Mouse (Mus musculus) lung, embryonic 15.5 days (tissue): ENCODE measurements at regions not wholly inside any gene's neighbourhood (a gene's known extent, or its start where the extent isn't known, plus 50 kb on each side); places are given as distances from the start of the nearest gene placed in this dataset.

Source experiments
- ATAC-seq: fragments of 200-750 bp; cut with Nextera tagmentation; 2 replicates; pipeline ENCODE4 v1.8.0; 2017; ENCODE audit warnings: moderate number of reproducible peaks, borderline replicate concordance; ENCODE audit not compliant: low FRiP score, low TSS enrichment; ENCODE audit errors: extremely low read depth
- H3K27ac ChIP-seq: fragments of 300-500 bp; sonication (generic); 2 replicates; pipeline ENCODE4 v1.5.1; 2015; ENCODE audit warnings: moderate library complexity, mild to moderate bottlenecking, inconsistent platforms
- H3K27me3 ChIP-seq: fragments of 300-500 bp; sonication (generic); 2 replicates; pipeline ENCODE4 v1.6.1; 2015; ENCODE audit warnings: inconsistent platforms
- H3K36me3 ChIP-seq: fragments of 300-500 bp; sonication (generic); 2 replicates; pipeline ENCODE4 v1.6.1; 2015; ENCODE audit warnings: inconsistent platforms
- H3K4me1 ChIP-seq: fragments of 300-500 bp; sonication (generic); 2 replicates; pipeline ENCODE4 v1.6.1; 2015; ENCODE audit warnings: inconsistent platforms
- H3K4me2 ChIP-seq: fragments of 300-500 bp; sonication (generic); 2 replicates; pipeline ENCODE4 v1.6.1; 2015; ENCODE audit warnings: inconsistent platforms, mild to moderate bottlenecking, moderate library complexity
- H3K4me3 ChIP-seq: fragments of 300-500 bp; sonication (generic); 2 replicates; pipeline ENCODE4 v1.5.1; 2015; ENCODE audit warnings: mild to moderate bottlenecking, inconsistent platforms
- H3K9ac ChIP-seq: fragments of 300-500 bp; sonication (generic); 2 replicates; pipeline ENCODE4 v1.6.1; 2015; ENCODE audit warnings: inconsistent platforms
- H3K9me3 ChIP-seq: fragments of 300-500 bp; sonication (generic); 2 replicates; pipeline ENCODE4 v1.6.1; 2016; ENCODE audit warnings: inconsistent platforms
- WGBS: fragments of 180-500 bp; shearing (Covaris S2); methylation state at CpG from one replicate; pipeline ENCODE4 v1.1.7; 2015; 5-methylcytosine and 5-hydroxymethylcytosine counted together

DNA sequence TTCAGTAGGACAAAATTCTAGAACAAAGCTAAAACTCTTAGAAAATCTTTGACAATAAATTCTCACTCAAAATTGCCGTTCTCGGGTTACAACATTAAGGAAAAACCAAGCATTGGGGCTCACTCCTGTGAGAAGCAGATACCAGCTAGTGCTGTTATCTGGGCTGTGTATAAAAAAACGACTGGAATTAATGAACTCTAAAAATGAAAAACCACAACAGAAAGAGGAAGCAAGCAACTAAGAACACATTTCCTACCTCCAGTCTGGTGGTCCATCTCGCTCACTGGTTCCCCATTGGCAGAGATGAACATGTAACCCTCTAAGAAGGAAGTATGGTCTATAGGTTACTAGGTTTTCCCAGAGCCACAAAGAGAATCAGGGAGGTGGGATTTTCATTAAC, 824.9 kb upstream of the 2610301B20Rik start:
- Histone ChIP-seq H3K9ac (no peak overlapping the region), H3K36me3 (no peaks in the 10 kb centered on the region), H3K4me3 (no peak overlapping the region), H3K4me2 (no peak overlapping the region), H3K27me3 (no peaks in the 10 kb centered on the region), H3K4me1 (no peaks in the 10 kb centered on the region), H3K9me3 (no peaks in the 10 kb centered on the region), H3K27ac (no peak overlapping the region)
- no peak for ATAC-seq
- 51% methylated on average over 4 of the region's 4 CpGs for WGBS

DNA sequence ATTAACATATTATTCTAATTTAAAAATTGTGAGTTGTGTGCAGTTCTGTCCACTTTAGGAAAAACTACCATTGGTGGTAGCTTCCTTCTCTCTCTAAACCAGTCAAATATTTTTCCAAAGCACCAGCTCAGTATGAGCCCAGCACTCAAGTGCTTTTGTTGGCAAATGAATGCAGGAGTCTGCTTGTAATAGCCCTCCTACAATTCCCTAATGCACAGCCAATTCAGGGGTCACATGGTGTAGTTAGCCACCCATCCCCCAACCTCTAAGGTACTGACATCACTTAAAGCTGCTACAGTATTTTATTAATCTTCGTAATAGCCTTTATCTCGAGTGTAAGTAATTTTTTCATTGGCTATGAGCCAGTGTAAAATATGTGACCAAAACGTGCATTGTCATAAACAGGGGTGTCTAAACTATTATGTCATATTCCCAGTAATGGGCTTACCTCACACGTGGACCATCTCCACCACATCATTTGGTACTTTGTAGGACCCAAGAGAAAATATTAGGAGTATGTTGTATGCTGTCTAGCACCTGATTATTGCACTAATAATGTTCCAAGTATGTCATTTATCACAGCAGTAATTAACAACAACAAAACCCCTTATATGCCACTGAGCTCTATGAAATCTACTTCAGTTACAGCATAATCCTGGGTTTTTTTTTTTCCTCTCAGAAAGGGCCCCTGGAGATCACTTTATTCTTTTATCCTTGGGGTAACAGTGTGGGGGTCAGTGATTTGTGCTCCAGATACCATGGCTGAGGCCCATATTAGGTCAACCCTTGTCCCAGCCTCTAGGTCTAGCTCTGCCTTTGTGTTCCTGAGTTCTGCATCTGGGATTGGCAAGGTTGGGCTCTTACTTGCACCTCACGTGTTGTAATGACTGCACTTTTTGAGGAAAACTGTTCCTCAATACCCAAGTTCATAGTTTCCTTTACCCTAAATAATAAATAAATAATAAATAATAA, 822.7 kb upstream of the 2610301B20Rik start:
- Histone ChIP-seq H3K9ac (no peak overlapping the region), H3K4me2 (no peak overlapping the region), H3K36me3 (no peaks in the 10 kb centered on the region), H3K27ac (no peak overlapping the region), H3K4me3 (no peak overlapping the region), H3K9me3 (no peaks in the 10 kb centered on the region), H3K4me1 (no peaks in the 10 kb centered on the region), H3K27me3 (no peaks in the 10 kb centered on the region)
- 42% methylated on average over 5 of the region's 5 CpGs for WGBS
- no peak for ATAC-seq

DNA sequence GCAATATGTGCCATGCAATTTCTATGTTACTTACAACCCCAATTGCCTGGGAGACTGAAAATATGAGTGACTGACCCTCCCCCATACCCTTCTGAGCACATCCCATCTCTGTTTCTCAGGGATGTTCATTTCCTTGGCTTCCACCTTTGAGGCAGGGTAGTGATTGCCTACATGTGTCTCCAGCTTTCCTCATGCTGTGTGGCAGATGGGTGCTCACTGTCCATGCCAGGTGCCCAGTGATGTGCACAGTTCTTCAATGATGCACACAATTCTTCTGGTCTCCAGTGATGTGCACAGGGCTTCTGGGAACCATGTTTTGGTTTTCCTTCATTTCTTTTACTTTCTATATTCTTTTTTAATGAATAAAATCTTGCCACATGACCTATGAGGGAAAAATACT, 821.4 kb upstream of the 2610301B20Rik start:
- no peaks in the 10 kb centered on the region for H3K27me3 ChIP-seq
- H3K4me3 ChIP-seq, result no peak overlapping the region
- no peak overlapping the region for H3K27ac ChIP-seq
- H3K4me2 ChIP-seq, result no peak overlapping the region
- H3K9me3 ChIP-seq, result no peaks in the 10 kb centered on the region
- no peaks in the 10 kb centered on the region for H3K4me1 ChIP-seq
- H3K36me3 ChIP-seq, result no peaks in the 10 kb centered on the region
- H3K9ac ChIP-seq, result no peak overlapping the region
- no peak for ATAC-seq

DNA sequence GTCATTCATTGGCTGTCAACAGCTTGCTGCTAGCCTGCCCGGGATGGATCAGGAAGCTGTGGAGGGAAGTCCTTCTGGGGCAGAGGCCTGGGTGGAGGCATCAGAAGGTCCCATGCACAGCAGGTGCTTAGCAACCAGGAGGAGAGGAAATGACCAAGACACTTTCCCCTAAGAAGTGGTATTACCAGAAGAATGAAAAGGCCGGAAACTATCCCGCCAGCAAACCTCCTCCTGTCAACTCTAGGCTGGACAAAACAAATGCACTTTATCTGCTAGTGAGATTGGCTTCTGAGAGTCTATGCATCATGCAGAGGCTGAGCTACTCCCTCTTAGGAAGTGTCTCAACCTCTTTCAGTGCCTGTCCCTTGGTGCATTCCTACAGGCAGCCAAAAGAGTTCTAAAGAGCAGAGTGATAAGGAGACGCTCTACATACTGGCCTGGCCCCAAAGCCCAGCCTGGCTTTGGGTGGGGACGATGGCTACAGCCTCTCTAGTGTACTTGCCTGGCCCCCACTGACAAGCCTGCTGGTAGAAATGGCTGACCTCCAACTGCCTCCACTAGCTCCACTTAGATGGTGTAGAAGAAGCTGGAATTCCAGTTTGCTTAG, 801.7 kb upstream of the 2610301B20Rik start:
- WGBS, result 43% methylated on average over 5 of the region's 5 CpGs
- Histone ChIP-seq H3K4me1 (no peaks in the 10 kb centered on the region), H3K4me2 (no peak overlapping the region), H3K4me3 (no peak overlapping the region), H3K27ac (no peak overlapping the region), H3K9ac (no peak overlapping the region), H3K9me3 (no peaks in the 10 kb centered on the region), H3K27me3 (no peaks in the 10 kb centered on the region), H3K36me3 (no peaks in the 10 kb centered on the region)
- no peak for ATAC-seq

DNA sequence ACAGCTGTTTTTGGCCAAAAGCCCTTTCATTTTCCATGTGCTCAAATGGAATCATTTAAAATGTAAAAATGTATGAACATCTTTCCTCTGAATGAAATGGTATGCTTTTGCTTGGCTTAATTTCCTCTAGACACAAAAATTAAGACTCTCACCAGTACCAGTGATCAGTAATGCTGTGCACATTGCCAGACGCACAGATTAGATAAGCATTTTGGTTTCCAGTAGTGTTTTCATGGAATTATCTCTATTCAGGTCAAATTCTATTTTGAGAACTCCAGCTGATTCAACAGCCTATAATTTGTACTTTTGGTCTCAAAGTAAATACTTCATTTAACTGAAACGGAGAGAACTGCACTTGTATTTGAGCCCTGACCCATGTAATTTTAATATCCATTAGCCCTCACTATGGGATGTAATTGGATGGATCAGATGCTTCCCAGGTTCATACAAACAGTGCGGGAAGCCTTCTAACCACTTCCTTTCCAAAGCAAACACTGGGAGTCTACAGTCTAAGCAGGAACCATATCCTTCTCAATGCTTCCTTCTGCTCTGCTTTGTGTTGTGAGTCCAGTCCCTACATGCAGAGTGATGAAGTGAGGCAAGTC, 794.6 kb upstream of the 2610301B20Rik start:
- Histone ChIP-seq H3K9me3 (no peaks in the 10 kb centered on the region), H3K9ac (no peak overlapping the region), H3K27me3 (no peaks in the 10 kb centered on the region), H3K27ac (no peak overlapping the region), H3K36me3 (no peaks in the 10 kb centered on the region), H3K4me3 (no peak overlapping the region), H3K4me2 (no peak overlapping the region), H3K4me1 (no peaks in the 10 kb centered on the region)
- WGBS, result 42% methylated on average over 3 of the region's 3 CpGs
- no peak for ATAC-seq

DNA sequence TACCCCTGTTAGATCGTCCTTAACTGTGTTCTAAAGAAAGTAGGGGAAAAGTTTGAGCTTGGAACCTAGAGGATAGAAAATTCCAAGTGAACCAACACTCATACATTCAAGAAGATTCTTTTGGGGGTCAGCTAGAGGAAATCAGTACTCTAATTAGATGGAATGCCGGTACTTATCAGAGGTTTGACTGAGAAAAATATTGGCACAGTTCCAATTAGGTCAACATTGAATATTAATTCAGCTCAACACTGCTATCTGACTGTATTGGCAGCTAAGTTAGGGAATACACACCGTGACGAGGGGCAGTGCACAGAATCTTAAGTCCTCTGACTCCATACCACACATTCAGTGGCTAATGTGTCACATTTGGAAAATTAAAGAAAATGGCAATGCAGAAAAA, 759.5 kb upstream of the 2610301B20Rik start:
- ATAC-seq, result no peak
- H3K4me3 ChIP-seq, result no peak overlapping the region
- H3K36me3 ChIP-seq, result no peaks in the 10 kb centered on the region
- H3K4me1 ChIP-seq, result no peaks in the 10 kb centered on the region
- no peak overlapping the region for H3K27ac ChIP-seq
- H3K27me3 ChIP-seq, result no peaks in the 10 kb centered on the region
- no peaks in the 10 kb centered on the region for H3K9me3 ChIP-seq
- H3K9ac ChIP-seq, result no peak overlapping the region
- 35% methylated on average over 4 of the region's 4 CpGs for WGBS
- H3K4me2 ChIP-seq, result no peak overlapping the region

DNA sequence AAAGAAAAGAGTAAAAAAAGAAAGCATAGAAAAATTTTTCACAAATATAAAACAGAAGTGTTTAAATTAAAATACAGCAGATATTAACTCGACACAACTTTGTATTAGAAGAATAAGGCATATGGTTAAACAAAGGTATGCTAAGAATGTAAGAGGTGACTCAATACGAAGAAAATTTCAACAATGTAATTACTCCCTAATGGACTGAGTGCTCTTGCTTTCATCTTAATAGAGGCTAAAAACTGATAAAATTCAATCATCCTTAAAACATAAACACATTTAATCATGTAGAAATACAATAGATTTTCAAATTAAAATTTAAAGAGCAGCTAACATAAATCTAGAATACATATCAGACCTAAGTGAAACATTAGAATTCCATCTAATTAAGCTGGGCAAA, 756.3 kb upstream of the 2610301B20Rik start:
- Histone ChIP-seq H3K9ac (no peak overlapping the region), H3K27me3 (no peaks in the 10 kb centered on the region), H3K4me3 (no peak overlapping the region), H3K27ac (no peak overlapping the region), H3K4me2 (no peak overlapping the region), H3K4me1 (no peaks in the 10 kb centered on the region), H3K36me3 (no peaks in the 10 kb centered on the region), H3K9me3 (no peaks in the 10 kb centered on the region)
- no peak for ATAC-seq
- 30% methylated on average over 2 of the region's 2 CpGs for WGBS

DNA sequence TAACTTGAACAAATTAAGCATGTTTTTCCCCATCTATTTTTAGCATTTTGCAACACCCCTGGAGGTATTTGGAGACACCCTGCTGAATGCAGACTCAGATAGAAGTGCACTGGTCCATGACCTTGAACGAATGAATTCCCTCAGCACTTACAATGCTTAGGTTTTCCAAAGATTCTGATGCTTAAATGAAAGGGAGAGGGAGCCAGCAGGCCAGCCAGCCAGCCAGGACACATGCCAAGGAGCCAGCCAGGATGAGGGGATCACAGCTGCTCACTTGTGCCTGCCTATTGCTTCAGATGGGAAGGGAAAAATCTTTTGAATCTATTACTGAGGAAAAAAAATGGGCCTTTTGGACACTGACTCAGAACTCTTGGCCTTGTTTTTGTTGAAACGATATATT, 750.0 kb upstream of the 2610301B20Rik start:
- Histone ChIP-seq H3K9ac (no peak overlapping the region), H3K27me3 (no peaks in the 10 kb centered on the region), H3K36me3 (no peaks in the 10 kb centered on the region), H3K9me3 (no peaks in the 10 kb centered on the region), H3K4me2 (no peak overlapping the region), H3K4me3 (no peak overlapping the region), H3K4me1 (no peaks in the 10 kb centered on the region), H3K27ac (no peak overlapping the region)
- no peak for ATAC-seq
- WGBS, result 57% methylated on average over 2 of the region's 2 CpGs

DNA sequence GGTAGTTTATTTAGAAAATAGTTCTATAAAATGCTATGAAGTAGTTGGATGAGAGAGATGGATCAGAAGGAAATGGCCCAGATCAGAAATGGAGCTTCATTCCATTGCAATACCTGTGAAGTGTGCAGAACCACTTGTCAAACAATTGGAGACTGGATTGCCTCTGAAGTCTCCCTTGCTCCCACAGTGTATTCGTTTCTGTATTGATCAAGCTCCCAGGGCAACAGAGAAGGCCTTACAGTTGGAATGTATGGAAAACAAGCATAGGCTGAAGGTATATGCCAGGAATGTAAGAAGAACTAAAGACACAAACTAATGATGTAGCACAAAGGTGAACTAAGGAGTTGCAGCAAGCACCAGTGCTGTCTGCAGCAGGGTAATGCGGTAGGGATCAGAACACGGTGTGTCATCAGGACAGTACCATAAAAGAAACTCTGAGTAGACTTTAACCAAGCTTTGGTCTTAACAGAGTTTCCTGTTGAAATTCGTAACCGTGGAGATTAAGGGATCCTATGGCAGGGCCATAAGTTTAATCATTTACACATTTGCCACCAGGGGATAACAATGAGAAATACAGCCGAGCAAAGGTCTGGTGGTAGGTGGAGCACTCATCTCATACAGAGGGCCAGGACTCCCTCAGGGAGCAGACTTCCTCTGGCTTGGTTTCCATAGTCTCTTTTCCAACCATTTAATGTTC, 732.9 kb upstream of the 2610301B20Rik start:
- Histone ChIP-seq H3K27ac (no peak overlapping the region), H3K27me3 (no peaks in the 10 kb centered on the region), H3K36me3 (no peaks in the 10 kb centered on the region), H3K4me3 (no peak overlapping the region), H3K9me3 (no peaks in the 10 kb centered on the region), H3K9ac (no peak overlapping the region), H3K4me1 (no peaks in the 10 kb centered on the region), H3K4me2 (no peak overlapping the region)
- WGBS, result 67% methylated on average over 6 of the region's 6 CpGs
- ATAC-seq, result no peak

DNA sequence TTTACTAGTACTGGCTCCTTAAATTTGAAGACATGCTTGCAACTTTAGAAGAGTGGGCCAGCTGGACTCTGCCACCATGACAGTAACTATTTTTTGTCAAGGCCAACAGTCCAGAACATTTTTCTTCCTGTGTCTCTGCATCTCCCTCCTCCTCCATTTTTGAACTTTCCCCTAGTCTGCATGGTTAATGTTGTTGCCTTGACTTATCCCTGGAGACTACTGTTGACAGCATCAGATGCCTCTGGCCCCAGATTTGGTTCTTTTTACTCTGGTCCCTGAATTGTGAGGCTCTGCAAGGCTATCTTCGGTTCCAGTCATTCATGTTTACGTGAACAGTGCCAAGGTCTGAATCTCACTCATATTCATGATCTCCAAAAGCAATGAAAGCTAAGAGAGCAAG, 724.4 kb upstream of the 2610301B20Rik start:
- no peak for ATAC-seq
- H3K9ac ChIP-seq, result no peak overlapping the region
- H3K4me3 ChIP-seq, result no peak overlapping the region
- no peaks in the 10 kb centered on the region for H3K36me3 ChIP-seq
- no peaks in the 10 kb centered on the region for H3K27me3 ChIP-seq
- H3K4me2 ChIP-seq, result no peak overlapping the region
- 49% methylated on average over 2 of the region's 2 CpGs for WGBS
- no peaks in the 10 kb centered on the region for H3K9me3 ChIP-seq
- H3K27ac ChIP-seq, result no peak overlapping the region
- no peaks in the 10 kb centered on the region for H3K4me1 ChIP-seq

DNA sequence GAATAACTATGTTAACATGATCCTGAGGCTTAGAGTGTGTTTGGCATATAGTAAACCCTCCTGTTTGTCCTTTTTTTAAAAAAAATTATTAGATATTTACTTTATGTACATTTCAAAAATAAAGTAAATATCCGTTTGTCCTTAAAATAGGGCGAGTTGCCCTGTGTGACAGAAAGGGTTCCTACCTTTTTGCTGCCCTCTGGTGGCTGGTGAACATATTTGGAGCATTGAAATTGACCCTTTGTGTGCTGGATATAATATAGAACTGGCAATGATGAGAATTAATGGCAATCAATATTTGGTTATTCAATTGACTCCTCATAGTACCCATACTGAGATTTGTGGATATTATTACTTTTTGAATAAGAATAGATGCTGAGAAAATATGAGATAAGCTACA, 723.8 kb upstream of the 2610301B20Rik start:
- 8% methylated on average over 2 of the region's 2 CpGs for WGBS
- no peaks in the 10 kb centered on the region for H3K27me3 ChIP-seq
- no peak for ATAC-seq

More for the DNA sequence above, 723.8 kb upstream of the 2610301B20Rik start:
- H3K27ac ChIP-seq, result no peak overlapping the region
- no peak overlapping the region for H3K4me3 ChIP-seq
- H3K36me3 ChIP-seq, result no peaks in the 10 kb centered on the region
- H3K4me2 ChIP-seq, result no peak overlapping the region
- no peak overlapping the region for H3K9ac ChIP-seq
- H3K9me3 ChIP-seq, result no peaks in the 10 kb centered on the region
- no peaks in the 10 kb centered on the region for H3K4me1 ChIP-seq
